Mouse (Mus musculus): ENCODE data around the gene Ccdc110. TPM values are rescaled to one million over a fixed set of nuclear protein-coding genes. Genes with fewer than 3 reads are reported as not detected.

The Ccdc110 gene
- polyA plus RNA-seq, 1 experiment from 2014 or later = 0.19 TPM

GRCm38 (mm10) chr8:45986665-45987064 lies 52.2 kb downstream of the Ccdc110 start:
- no peaks in the 10 kb centered on the region for H3K9me3 ChIP-seq
- H3K27me3 ChIP-seq = no peaks in the 10 kb centered on the region
- H3K4me2 ChIP-seq (replicated peaks) = no peak overlapping the region
- no peak overlapping the region for H3K4me3 ChIP-seq
- WGBS = 77% methylated on average over 3 of the region's 3 CpGs
- no peak overlapping the region for H3K9ac ChIP-seq
- no peak for ATAC-seq (ENCODE audit: insufficient number of reproducible peaks, insufficient read depth, low FRiP score, low TSS enrichment)
- H3K4me1 ChIP-seq = no peaks in the 10 kb centered on the region
- no peak overlapping the region for H3K27ac ChIP-seq
- H3K36me3 ChIP-seq = peaks cover 35% of the 10 kb centered on the region

- Histone ChIP-seq H3K36me3 (peaks cover 23% of the 10 kb centered on the region), H3K9me3 (no peaks in the 10 kb centered on the region), H3K4me2 (replicated peaks) (no peak overlapping the region), H3K27ac (no peak overlapping the region), H3K4me3 (no peak overlapping the region), H3K4me1 (no peaks in the 10 kb centered on the region), H3K27me3 (no peaks in the 10 kb centered on the region), H3K9ac (no peak overlapping the region)
- WGBS = 47% methylated on average over 2 of the region's 2 CpGs
- no peak for ATAC-seq (ENCODE audit: insufficient number of reproducible peaks, insufficient read depth, low FRiP score, low TSS enrichment)
These were observed 53.8 kb downstream of the Ccdc110 start for GRCm38 (mm10) chr8:45988189-45988588.

- Histone ChIP-seq H3K9ac (no peak overlapping the region), H3K4me1 (no peaks in the 10 kb centered on the region), H3K4me3 (no peak overlapping the region), H3K4me2 (replicated peaks) (no peak overlapping the region), H3K27ac (no peak overlapping the region), H3K36me3 (peaks cover 26% of the 10 kb centered on the region), H3K9me3 (no peaks in the 10 kb centered on the region), H3K27me3 (no peaks in the 10 kb centered on the region)
- 93% methylated on average over 4 of the region's 4 CpGs for WGBS
- ATAC-seq (ENCODE audit: insufficient number of reproducible peaks, insufficient read depth, low FRiP score, low TSS enrichment) = no peak
These were observed 56.4 kb downstream of the Ccdc110 start for GRCm38 (mm10) chr8:45990631-45991310.

Other genes with a start within 250 kb of the Ccdc110 start
- gene Pdlim3, start 49.2 kb upstream of the Ccdc110 start, polyA plus RNA-seq (2016; fragmentation: Nextera tagmentation; extraction: Ambion mirVana) = 18.0 and 21.6 TPM in 2 replicates
- gene 1700029J07Rik, start 40.6 kb downstream of the Ccdc110 start, polyA plus RNA-seq (2016; fragmentation: Nextera tagmentation; extraction: Ambion mirVana) = 4.5 and 5.4 TPM in 2 replicates
- gene Ufsp2, start 40.9 kb downstream of the Ccdc110 start, polyA plus RNA-seq (2016; fragmentation: Nextera tagmentation; extraction: Ambion mirVana) = 75.2 and 76.5 TPM in 2 replicates
- gene Lrp2bp, start 64.7 kb downstream of the Ccdc110 start, polyA plus RNA-seq (2016; fragmentation: Nextera tagmentation; extraction: Ambion mirVana) = 0.29 and 0.31 TPM in 2 replicates
- 19.4 and 20.0 TPM in 2 replicates for gene Ankrd37, start 71.1 kb downstream of the Ccdc110 start, polyA plus RNA-seq (2016; fragmentation: Nextera tagmentation; extraction: Ambion mirVana)
- 27.0 and 33.1 TPM in 2 replicates for gene Cfap97, start 217.2 kb downstream of the Ccdc110 start, polyA plus RNA-seq (2016; fragmentation: Nextera tagmentation; extraction: Ambion mirVana)
- gene Snx25, start 217.5 kb downstream of the Ccdc110 start, polyA plus RNA-seq (2016; fragmentation: Nextera tagmentation; extraction: Ambion mirVana) = 5.5 and 6.6 TPM in 2 replicates

All from embryonic facial prominence, embryonic 12.5 days (tissue).